Mouse (Mus musculus): ENCODE measurements around the gene Tango6.

DNA sequence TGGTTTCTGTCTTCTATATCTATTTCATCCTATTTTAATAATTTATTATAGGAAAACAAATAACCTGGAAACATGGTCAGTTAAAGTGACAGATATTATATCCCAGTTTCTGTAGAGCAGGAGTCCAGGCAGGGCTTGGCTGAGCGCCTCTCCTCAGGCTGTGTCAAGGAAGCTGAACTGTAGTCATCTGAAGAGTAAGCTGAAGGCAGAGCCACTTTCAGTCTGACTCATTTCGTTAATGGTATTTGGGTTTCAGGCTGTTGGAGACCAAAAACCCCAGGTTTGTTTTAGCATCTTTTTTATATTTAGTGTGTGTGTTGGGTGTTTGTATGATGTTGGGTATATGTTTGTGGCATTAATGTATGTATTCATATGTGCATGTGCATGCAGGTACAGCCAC is 112.0 kb downstream of the Tango6 start:
- TF ChIP-seq ZNF384 (IDR thresholded peaks at IDR 0.05; ENCODE audit: low read depth, low read length) (no peak), MAFK (IDR thresholded peaks at IDR 0.05; ENCODE audit: insufficient read depth, low read depth, low read length) (no peak), HCFC1 (IDR thresholded peaks at IDR 0.05; ENCODE audit: borderline replicate concordance, insufficient read depth, low read length) (no peak), CHD2 (IDR thresholded peaks at IDR 0.05; ENCODE audit: low read depth, low read length) (no peak)

Data from ES-E14 (cell line).